Mouse (Mus musculus): ENCODE results near the gene Misp. TPM values are rescaled to one million over a fixed set of nuclear protein-coding genes. Genes with fewer than 3 reads are reported as not detected.

Misp gene
- total RNA-seq, 2 experiments from 2014 or later: 0.54 TPM; not detected in 1

DNA sequence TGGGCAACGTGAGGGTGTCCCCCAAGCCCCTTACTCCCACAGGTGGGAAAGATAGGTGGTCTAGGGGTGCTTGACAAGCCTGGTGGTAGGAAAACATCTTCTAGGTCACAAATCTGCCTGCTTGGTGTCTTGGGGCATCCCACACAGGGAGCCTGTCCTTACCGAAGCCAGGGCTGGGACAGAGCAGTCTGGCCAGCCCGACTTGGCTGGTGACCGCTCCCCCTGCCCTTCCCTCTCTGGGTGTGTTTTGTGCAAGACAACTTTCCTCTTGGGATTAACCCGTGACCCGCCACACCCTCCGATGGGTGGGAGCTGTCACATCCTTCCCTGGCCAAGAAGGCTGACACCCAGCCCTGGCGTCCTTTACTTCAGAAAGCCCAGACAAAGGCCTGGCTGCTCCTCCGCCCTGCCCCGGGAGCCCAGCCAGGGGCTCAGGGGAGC lies 26.3 kb upstream of the Misp start:
- DNase-seq: peak; percentile 53

GRCm38 (mm10) chr10:79795905-79796304 lies 24.9 kb upstream of the Misp start:
- DNase-seq: no peak

DNA sequence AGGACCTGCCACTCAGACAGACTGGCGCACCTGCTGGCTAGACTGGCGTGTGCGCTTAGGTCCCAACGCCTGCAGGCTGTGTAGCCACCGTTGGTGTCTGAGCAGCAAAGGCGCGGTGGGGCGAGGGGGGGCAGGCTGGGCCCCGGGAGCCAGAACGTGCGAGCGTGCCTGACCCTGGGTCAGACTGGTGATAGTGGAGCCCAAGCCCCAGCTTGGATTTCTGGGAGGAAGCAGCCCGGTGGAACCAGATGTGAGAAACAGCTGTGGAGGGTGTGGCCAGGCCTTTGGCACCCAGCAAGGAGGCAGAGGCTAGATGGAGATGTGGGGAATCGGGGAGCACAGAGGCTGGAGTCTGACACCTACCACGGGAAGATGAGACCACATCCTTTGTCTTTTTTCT lies 23.5 kb upstream of the Misp start:
- DNase-seq: peak; percentile 40

DNA sequence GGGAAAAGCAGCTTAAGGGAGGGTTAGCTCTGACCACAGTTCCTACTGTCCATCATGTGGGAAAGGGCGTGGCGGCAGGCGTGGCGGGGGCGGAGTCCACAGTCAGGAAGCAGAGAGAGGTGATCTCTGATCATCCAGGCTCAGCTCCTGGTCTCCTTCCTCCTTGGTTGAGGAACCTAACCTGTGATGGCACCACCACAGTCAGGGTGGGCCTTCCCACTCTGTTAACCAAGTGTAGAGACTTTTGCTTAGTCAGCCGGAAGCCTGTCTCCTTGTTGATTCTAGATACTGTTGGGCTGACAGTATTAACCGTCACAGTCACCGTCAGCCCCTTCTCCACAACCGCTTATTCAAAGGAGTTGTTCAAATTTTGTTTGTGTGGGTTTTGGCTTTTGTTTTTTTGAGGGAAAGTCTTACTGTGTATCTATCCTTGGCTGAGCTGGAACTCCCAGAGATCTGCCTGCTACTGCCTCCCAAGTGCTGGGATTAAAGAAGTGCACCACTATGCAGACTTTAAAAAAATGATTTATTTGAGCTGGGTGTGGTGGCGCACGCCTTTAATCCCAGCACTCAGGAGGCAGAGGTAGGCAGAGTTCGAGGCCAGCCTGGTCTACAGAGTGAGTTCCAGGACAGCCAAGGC lies 22.4 kb upstream of the Misp start:
- DNase-seq: no peak

- no peak for DNase-seq
Measured at GRCm38 (mm10) chr10:79800508-79800907, 20.3 kb upstream of the Misp start.

DNA sequence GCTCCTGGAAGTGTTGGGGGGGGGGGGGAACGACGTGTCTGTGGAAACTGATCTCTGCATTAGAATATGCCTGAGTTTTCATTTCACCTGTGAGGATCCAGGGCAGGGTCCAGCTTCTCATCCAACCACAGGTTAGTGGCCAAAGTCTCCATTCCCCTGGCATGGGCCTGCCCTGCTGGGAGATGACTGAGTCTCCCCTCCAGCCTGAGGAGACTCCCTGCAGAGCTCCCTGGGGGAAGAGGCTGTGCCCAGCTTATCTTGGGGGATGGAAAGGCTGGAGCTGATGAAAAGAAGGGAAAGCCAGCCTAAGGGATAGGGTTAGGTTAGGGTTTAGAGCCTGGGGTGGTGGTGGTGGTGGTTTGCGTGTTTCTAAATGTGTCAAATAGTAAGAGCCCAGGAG lies 19.0 kb upstream of the Misp start:
- no peak for DNase-seq

GRCm38 (mm10) chr10:79802331-79802971 lies 18.3 kb upstream of the Misp start:
- no peak for DNase-seq

DNA sequence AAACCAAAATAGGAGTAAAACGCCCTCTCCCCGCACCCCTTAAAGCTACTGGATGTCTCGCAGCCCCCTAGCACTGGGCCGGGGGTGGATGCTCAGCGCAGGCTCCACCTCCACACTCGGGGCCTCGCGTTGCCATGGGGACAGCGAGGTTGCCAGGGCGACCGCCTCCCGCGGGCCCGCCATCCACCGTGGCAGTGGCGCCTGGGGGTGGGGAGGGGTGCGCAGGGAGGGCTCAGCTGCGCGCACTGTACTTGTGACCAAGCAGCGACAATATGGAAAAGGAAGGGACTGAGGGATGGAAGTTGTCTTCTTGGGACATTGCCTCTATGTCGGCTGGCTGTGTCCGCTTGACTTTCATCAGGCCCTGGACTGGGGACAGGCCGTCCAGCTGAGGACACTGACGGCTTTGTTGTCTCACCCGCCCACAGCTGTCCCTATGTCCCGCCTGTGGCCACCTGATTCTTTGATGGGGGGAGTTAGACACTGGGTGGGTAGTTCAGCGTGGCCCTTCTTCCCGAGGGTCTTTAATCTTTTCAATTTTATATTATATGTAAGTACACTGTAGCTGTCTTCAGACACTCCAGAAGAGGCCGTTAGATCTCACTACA lies 17.0 kb upstream of the Misp start:
- DNase-seq: peak; percentile 53

DNA sequence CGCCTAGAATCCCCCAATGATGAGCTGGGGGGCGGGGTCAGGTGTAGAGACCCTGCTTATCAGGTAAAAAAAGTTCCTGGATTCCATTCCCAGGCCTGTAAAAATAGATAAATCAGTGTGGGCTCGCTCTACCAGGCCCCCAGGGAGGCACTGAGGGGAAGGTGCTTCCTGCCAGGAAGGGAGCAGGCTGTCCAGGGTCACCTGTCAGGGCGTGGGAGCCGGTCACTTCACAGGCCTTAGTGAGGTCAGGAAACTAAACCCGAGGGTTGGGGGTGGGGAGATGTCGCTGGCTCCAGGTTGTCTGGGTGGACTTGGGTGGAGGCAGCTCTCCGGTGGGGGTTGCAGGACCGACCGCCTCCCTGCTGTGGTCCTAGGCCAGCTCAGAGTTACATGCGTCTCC lies 15.2 kb upstream of the Misp start:
- DNase-seq: no peak

- DNase-seq: no peak
Measured at GRCm38 (mm10) chr10:79806331-79806730, 14.5 kb upstream of the Misp start.

DNA sequence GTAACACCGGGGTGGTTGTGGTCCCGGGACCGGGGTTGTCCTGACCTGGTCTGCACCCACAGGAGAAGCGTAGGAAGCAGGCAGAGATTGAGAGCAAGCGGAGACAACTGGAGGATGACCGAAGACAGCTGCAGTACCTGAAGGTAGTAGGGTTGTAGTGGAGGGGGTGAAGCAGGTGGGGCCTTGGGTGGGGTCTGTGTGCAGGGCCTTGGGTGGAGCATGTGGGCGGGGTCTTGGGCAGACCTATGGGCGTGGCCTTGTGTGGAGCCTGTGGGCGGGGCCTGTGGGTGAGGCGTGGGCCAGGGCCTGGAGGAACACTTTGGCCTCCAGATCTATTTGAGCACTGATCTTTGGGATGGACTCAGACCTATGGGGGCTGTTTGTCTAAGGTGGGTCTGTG lies 13.8 kb upstream of the Misp start:
- no peak for DNase-seq

- no peak for DNase-seq
Measured at GRCm38 (mm10) chr10:79807826-79808225, 13.0 kb upstream of the Misp start.

GRCm38 (mm10) chr10:79808728-79809127 lies 12.1 kb upstream of the Misp start:
- no peak for DNase-seq

GRCm38 (mm10) chr10:79811736-79812637 lies 8.8 kb upstream of the Misp start:
- DNase-seq: peak; percentile 88

DNA sequence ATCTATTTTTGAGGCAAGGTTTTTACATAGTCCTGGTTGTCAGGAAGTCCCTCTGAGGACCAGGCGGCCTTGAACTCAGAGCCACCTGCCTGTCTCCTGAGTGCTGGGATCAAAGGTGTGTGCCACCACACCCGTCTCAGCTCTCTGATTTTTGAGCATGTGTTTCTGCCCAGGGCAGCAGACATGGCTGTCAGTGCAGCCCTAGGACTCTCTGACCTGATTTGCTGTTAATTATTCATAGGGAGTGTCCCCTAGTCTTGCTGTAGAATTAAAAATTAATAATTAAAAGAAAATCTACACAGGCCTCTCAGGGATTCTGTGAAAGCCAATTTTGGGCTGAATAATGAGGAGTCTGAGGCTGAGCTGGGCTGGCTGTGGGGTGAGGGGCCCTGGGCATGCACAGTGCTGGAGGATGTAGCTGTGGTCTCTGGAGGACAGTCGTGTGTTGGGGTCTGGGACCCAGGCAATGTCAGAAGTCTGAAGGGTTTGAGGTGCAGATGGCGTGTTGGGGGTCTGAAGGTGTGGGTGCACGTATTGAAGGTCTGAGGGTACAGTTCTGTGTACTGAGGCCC lies 6.4 kb upstream of the Misp start:
- no peak for DNase-seq

DNA sequence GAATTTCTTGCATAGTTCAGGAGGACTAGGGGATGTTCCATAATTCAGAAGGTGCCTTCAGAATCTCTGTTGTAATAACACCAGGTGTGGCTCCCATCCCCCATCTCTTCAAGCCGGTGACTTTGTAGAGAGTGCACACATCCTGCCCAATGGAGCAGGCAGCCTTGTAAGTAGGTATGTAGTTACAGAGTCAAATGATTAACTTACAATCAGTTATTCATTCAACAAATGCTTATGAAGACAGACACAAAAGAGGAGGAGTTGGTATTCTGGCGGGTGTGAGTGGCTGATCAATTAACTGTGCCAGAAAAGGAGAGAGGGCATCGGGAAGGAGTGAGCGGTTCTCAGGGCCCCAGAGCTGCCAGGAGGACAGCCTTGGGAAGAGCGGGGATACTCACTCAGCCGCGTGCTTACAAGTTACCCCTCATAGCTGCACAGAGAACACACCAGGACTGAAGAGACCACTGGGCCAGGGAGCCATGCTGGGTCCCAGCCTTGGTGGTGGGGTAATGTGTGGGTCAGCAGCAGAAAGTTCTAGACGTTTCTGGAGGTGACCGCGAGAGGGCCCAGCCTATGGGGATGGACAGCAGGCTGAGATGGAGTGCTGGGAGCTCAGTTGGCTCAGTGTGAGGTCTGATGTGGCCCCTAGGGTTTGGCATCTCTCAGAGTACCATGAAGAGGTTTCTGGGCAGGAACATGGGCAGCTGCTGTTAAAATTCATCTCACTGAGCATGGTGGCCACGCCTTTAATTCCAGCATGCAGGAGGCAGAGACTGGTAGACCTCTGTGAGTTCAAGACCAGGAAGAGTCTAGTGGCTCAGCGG lies 4.9 kb upstream of the Misp start:
- DNase-seq: no peak

- DNase-seq: no peak
Measured at GRCm38 (mm10) chr10:79817111-79817510, 3.7 kb upstream of the Misp start.

GRCm38 (mm10) chr10:79818225-79818624 lies 2.6 kb upstream of the Misp start:
- no peak for DNase-seq

GRCm38 (mm10) chr10:79819606-79820005 lies 1.2 kb upstream of the Misp start:
- DNase-seq: no peak

DNA sequence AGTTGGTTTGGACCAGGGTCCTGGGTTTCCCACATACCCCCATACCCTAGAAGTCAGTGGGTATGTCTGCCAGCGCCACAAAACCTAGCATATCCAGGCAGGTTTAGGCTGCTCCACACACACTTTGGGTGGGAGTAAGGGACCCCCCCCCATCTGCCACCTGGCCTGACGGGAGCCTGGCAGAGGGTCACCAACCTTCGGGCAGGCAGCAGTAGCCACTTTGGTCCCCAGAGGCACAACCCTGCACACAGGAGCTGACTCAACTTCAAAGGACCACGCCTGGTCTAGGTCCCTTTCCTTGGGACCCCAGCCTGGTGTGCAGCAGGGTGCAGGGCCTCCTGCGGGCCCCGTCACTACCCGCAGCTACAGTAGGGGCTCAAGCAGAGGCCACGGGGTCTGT lies 512 bp upstream of the Misp start:
- no peak for DNase-seq

DNA sequence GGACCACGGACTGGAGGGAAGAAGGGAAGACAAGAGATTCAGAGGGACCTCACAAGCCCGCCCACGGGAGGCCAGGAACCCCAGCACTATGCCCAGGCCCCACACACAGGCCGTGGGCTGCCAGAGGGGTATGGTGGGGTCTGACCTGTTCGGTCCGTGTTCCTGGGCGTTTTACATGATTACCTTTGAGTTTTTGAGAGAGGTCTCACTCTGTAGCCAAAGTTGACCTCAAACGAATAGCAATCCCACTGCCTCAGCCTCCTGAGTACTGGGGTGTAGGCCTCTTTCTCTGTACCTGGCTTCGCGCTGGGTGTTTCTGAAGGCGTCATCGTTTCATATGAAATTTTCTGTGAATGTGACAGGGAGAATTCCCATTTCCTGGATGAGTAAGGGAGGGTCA lies 942 bp downstream of the Misp start:
- DNase-seq: no peak

GRCm38 (mm10) chr10:79822372-79822771 lies 1.6 kb downstream of the Misp start:
- no peak for DNase-seq
